Mouse (Mus musculus) right cerebral cortex, adult 18-20 months (tissue): Measurements from ENCODE around the gene Slc2a4.
"Not testable (repeated sequence)": the region's sequence is repeated elsewhere in the genome, so short reads cannot be mapped to it uniquely, and the experiment has no call there.

Experiments
- DNase-seq: peaks from one replicate; pipeline ENCODE4 v3.0.0; 2022; ENCODE audit warnings: mixed read lengths

The Slc2a4 gene

GRCm38 (mm10) chr11:69938401-69938979 lies 9.5 kb downstream of the Slc2a4 start:
- DNase-seq: no peak

GRCm38 (mm10) chr11:69937834-69938233 lies 10.2 kb downstream of the Slc2a4 start:
- no peak for DNase-seq

GRCm38 (mm10) chr11:69937385-69937784 lies 10.6 kb downstream of the Slc2a4 start:
- no peak for DNase-seq

GRCm38 (mm10) chr11:69936714-69937347 lies 11.2 kb downstream of the Slc2a4 start:
- no peak for DNase-seq

GRCm38 (mm10) chr11:69936156-69936555 lies 11.8 kb downstream of the Slc2a4 start:
- no peak for DNase-seq

- DNase-seq: peak; percentile 89
These were observed 12.7 kb downstream of the Slc2a4 start, which contains the start of gene Ybx2 for GRCm38 (mm10) chr11:69935137-69935879. TSS of gene Ybx2 (plus strand) at chr11:69935796.

GRCm38 (mm10) chr11:69934681-69935080 lies 13.3 kb downstream of the Slc2a4 start:
- no peak for DNase-seq

GRCm38 (mm10) chr11:69934169-69934568 lies 13.8 kb downstream of the Slc2a4 start:
- peak; percentile 84 for DNase-seq

- no peak for DNase-seq
These were observed 14.9 kb downstream of the Slc2a4 start for GRCm38 (mm10) chr11:69933066-69933465.

- no peak for DNase-seq
These were observed 15.7 kb downstream of the Slc2a4 start for GRCm38 (mm10) chr11:69932254-69932653.

- no peak for DNase-seq
These were observed 16.2 kb downstream of the Slc2a4 start for GRCm38 (mm10) chr11:69931769-69932168.

GRCm38 (mm10) chr11:69930967-69931537 lies 16.9 kb downstream of the Slc2a4 start:
- DNase-seq: no peak

GRCm38 (mm10) chr11:69930176-69930575 lies 17.8 kb downstream of the Slc2a4 start:
- DNase-seq: not testable (repeated sequence)

GRCm38 (mm10) chr11:69929712-69930111 lies 18.3 kb downstream of the Slc2a4 start:
- DNase-seq: no peak

GRCm38 (mm10) chr11:69927501-69927900 lies 20.5 kb downstream of the Slc2a4 start:
- no peak for DNase-seq

GRCm38 (mm10) chr11:69922796-69923195 lies 25.2 kb downstream of the Slc2a4 start:
- DNase-seq: no peak

GRCm38 (mm10) chr11:69922012-69922756 lies 25.8 kb downstream of the Slc2a4 start:
- DNase-seq: no peak

- DNase-seq: peak; percentile 100
These were observed 26.6 kb downstream of the Slc2a4 start, which contains the start of gene Eif5a for GRCm38 (mm10) chr11:69921114-69922011. TSS of gene Eif5a (minus strand) at chr11:69921958.

- DNase-seq: no peak
These were observed 27.5 kb downstream of the Slc2a4 start for GRCm38 (mm10) chr11:69920266-69921031.

- DNase-seq: peak; percentile 42
These were observed 28.2 kb downstream of the Slc2a4 start for GRCm38 (mm10) chr11:69919661-69920265.
